Mouse (Mus musculus) left cerebral cortex, postnatal 36 days (tissue): ENCODE measurements around the gene Trp53rkb. TPM values are rescaled to one million over a fixed set of nuclear protein-coding genes. Genes with fewer than 3 reads are reported as not detected.

Experiments used
- DNase-seq, 2 experiments: peaks; one replicate each; pipeline ENCODE4 v3.0.0; 2021 to 2022; ENCODE audit warnings: low spot score in 2 of 2, mixed read lengths in 1 of 2
- intact Hi-C: fragments of 180-260 bp; cut with DNase I; formaldehyde crosslinking; loops from one replicate; pipeline ENCODE4 v1.15.1; 2025
- total RNA-seq, 2 experiments: library from RNA; stranded (reverse); gene quantifications; 2 replicates each; pipeline ENCODE4 v1.2.3; 2021

Trp53rkb gene
- total RNA-seq, 2 experiments from 2014 or later, result 5.7 to 6.5 TPM

DNA sequence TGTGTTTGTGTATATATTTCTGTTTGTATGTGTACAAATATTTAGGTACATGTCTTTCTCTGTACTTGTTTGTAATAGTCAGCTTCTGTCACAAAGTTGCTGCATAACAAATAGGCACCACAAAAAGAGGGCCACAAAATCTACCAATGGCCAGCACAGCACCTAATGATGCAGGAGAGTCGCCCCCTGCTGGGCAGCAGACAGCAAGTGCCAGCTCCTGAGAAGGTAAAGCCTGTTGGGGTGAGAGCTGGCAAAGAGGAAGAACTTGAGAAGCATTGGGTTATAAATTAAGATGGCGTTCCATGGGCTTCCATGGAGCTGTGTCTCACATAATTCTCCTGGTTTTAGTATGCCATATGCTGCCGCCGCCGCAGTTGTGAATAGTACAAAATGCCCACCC lies 593 bp upstream of the Trp53rkb start:
- DNase-seq, result no peak
- intact Hi-C loops, result loop anchor here (2.0 kb wide), 1 partner anchor 1299 kb away; the partner anchor contains the start of gene Trp53rka

DNA sequence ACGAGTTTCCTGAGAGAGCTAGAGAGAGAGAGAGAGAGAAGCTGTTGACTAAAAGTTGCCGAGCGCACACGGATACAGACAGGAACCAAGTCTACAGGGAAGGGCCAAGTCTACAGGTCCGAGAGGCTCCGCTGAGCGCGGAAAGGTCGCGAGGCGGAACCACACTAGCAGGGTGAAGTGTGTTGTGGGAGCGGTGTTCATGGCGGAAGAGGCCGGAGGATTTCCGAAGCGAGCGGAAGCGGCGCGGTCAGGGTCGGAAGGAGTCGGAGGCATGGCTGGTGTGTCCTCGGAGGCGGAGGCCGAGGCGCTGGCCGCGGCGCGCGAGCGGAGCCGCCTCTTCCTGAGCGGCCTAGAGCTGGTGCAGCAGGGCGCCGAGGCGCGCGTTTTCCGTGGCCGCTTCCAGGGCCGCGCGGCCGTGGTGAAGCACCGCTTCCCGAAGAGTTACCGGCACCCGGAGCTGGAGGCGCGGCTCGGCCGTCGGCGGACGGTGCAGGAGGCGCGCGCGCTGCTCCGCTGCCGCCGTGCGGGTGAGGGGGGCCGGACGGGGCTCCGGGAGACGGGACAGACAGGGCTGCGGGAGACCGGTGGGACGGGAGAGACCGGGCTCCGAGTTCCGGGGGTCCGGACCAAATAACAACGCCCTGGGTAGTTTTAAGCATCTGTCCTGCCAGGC lies 1.3 kb downstream of the Trp53rkb start:
- DNase-seq, result peak; percentile 82 to 84
- intact Hi-C loops, result loop anchor here (2.0 kb wide), 1 partner anchor 1301 kb away; the partner anchor contains the start of gene Trp53rka

DNA sequence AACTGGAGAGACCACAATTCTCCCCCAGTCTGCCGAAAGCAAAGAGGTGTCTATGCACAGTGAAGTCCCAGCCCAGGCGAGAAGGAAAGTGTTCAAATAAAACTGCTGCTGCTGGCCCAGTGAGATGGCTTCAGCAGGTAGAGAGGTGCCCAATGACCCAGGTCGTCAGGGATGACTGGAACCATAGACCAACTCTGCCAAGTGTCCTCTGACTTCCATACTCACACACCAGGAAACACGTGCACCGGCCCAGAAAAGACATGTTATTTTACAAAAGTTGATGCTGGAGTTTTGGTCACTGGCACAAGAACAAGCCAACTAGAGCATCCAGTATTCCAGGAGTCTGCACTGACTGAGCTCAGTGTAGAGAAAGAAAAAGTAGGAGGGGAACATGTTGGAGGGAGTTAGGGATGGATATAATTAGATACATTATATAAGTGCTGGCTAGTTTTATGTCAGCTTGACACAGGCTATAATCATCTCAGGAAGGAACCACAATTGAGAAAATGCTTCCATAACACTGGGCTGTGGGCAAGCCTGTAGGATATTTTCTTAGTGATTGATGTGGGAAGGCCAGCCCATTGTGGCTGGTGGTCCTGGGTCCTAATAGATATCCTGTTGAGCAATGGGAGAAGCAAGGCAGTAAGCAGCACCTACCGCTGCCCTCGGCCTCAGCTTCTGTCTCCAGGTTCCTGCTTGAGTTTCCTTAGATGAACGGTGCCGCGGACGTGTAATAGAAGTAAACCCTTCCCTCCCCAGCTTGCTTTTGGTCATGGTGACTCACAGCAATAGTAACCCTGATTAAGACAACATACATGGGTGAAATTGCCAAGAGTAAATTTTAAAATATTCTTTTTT lies 7.5 kb downstream of the Trp53rkb start:
- peak in 1 of 2 experiments; percentile 52 for DNase-seq
- intact Hi-C loops, result no loop called here

DNA sequence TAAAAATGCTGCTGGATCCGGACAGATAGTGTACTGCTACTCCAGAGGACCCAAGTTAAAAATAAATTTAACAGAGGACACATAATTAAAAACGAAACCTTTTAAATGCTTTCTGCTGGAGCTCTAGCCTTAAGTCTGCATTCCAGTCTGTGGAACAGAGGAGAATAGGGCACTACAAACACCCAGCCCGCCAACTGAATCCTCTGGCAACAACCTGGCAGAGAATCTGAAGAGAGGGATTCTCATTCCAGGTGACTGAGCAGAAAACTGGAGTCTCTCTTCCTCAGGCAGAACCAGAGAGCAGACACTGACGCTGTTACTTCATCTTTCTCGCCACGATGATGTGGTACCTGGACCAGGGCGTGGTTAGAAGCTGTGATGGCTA lies 8.1 kb downstream of the Trp53rkb start:
- no peak for DNase-seq
- intact Hi-C loops, result no loop called here

DNA sequence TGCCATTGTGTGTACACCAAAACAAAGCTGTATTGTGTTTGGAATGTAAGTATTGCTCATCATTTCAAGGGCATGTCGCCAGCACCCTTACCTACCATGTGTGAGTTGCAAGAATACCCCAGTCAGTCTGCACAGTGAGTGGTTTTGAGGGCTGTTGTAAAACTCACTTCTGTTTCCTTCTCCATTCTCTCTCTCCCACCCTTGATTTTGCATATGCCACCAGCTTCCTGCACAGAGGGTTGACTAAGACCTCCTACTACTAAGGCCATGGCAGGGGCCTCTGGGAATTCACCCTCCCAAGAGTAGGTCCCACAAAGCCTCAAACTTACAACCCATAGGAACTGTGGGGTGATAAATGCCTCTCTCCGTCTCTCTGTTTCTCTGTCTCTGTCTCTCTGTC lies 9.1 kb downstream of the Trp53rkb start:
- DNase-seq, result no peak
- intact Hi-C loops, result no loop called here

DNA sequence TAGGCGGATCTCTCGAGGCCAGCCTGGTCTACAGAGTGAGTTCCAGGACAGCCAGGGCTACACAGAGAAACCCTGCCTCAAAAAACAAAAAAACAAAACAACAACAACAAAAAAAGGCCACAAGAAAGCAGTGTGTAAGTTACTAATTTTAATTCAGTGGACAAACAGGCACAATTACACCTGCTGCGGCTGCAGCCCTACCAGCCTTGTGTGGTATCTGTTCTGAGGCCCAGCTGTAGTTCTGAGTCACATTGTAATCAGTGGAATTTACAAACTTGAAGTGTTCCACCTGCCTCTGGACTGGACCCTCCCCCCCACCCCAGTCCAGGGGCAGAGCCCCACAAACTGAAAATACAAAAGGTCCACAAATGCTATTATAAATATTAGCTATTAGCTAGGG lies 11.0 kb downstream of the Trp53rkb start:
- intact Hi-C loops, result no loop called here
- no peak for DNase-seq

DNA sequence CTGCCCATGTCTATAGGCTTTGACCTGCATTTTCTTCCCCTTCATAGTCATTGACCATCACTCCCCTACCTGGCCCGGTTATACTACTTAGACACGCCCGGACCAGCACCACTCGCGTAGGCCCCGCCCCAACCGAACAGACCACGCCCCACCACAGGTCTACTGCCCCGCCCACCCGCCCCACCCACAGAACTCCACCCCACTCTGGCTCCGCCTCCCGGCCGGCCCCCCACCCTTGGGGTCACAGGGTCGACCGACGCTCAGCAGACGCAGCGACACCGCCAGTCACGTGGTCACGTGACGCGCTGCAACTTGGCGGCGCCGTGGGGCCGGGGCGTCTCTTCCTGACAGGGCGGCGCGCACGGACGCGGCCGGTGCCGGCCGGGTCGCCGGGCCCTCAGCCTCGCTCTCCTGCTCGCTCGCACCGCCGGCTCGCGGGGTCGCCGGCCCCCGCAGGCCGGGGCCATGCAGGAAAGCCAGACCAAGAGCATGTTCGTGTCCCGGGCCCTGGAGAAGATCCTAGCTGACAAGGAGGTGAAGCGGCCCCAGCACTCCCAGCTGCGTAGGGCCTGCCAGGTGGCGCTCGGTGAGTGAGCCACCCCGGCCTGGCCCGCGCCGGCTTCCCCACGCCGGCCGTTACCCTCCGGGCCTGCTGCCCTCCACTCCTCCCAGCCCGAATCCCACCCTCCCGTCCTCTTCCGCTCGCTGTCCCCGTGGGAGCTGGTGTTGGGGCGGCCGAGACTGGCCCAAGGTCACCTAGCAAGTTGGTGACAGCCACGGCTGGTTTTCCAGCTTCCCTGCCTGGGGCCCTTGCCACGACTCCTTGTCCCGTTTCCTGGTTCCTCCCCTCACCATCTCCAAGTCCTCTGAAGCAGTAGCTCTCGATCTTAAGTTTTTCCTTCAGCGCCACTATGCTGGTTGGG lies 13.2 kb downstream of the Trp53rkb start, which contains the start of gene Arfgef2:
TSS of gene Arfgef2 (plus strand) at position 339 of the 923 bp plus-strand sequence.
- peak; percentile 87 to 88 for DNase-seq
- intact Hi-C loops, result no loop called here

DNA sequence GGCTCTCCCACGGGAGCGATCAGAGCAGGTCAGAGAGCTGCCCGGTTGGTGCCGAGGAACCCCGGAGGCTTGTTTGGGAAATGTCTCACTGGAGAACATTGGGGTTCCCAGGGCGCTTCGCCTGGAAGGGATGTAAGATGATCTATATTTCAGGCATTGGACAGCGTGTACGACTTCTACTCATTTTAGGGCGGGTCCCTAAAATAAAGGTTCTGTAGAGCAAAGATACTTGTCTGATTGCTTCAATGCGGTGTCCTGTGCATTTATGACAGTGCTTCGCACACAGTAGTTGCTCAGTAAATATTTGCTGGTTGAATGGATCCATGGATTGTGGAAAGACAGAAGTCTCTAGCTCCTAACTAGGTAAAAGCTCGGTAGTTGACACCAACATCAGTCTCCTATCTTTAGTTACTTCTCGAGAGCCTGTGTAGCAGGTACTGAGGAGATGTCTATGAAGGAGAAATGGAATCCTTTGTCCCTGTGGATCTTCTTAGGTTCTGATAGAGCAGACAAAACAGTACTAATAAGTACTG lies 13.9 kb downstream of the Trp53rkb start:
- DNase-seq, result no peak
- intact Hi-C loops, result no loop called here

DNA sequence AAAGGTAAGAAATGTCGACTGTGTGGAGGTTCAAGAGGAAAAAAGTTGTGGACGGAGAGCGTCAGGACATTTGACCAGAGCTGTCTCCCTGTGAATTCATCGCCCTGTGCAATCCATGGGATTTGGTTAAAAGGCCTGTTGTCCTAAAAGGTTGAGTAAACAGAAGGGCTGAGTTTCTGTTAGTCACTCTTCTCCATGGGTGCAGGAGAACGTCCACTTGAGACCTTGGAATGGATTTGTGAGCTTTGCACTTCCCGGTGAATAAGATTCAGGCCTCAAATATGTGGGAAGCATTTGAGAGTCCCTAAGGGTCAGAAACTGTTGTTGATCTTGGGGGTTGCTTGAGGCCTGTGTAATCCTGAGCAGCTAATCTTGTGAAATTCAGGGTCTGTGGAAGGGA lies 14.5 kb downstream of the Trp53rkb start:
- intact Hi-C loops, result no loop called here
- DNase-seq, result no peak

DNA sequence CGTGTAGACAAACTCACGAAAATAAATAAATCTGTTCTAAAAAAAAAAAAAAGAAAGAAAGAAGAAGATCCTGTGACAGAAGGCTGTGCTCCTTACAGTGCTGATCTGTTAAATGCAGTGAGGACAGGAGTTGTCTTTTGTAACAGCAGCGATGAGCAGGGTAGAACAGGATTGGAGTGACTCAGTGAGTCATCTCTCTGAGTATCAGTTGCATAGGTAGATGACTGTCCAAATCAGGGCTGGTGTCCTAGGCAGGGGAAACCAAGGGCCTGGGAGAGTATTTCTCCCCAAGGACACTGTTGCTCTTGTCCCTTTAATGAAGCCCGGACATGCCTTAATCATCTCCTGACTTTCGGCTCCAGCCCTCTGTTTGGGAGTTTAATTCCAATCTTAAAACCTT lies 17.2 kb downstream of the Trp53rkb start:
- no peak for DNase-seq
- intact Hi-C loops, result no loop called here

DNA sequence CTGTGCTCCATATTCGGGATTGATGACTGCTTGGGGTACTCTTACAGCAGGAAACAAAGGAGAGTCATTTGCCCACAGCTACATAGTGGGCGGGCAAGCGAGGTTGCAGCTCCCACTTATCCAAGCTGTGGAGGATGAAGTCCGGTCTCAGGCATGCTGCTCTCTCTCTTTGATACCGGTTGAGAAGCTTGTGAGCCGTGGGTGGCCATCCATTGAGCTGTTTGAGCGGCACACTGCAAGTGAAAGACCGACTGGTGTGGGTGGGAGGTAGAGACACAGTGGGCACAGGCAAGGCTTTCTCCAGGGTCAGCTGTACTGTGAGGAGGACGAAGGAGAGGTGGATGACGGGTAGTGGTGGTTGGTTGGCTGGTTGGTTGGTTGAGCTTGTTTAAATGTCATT lies 18.5 kb downstream of the Trp53rkb start:
- DNase-seq, result peak in 1 of 2 experiments; percentile 40
- intact Hi-C loops, result no loop called here

DNA sequence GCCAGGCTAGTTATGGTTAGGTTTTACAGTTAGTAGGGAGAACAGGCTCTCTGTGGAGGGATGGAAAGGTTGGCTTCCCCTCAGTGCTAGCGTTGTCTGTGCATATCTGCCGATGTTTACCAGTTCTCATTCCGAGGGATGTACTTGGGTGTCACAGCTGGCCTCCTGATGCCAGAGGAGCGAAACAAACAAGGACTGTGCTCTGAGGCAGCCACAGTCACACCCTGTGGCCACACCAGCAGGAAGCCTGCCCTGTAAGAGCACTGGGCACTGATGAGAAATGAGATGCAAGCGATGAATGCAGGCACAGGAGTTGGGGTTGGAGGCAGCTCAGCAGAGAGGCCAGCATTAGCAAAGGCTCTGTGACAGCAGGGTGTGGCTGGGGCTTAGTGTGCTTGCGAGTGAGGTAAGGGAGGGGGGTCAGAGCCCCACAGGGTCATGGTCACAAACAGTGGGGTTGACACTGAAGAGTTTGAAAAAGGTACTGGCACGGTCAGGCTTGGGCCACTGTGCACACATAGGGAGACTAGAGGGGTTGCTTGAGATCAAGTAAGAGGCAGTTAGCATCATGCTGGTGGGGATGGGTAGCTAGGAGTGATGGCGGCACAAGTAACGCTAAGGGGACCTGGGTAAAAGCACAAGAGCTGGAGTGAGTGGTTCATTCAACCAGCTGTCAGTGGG lies 26.3 kb downstream of the Trp53rkb start:
- DNase-seq, result no peak

DNA sequence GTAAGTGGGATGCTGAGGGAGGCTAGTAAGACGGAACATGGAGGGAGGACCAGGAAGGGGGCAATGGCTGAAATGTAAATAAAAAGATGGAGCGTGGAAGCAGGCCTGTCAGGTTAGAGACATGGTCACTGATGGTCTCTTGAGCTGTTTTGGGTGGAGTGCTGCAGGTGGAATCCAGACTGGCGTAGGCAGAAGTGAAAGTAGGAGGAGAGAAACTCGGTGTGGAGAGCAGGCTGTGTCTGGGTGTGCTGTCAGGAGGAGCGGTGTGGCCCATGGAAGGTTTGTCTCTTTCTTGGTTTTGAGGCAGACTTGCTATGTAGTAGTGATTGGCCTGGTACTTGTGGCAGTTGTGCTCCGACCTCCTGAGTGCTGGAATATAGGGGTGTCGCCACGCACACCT lies 27.5 kb downstream of the Trp53rkb start:
- intact Hi-C loops, result no loop called here
- no peak for DNase-seq

More for the DNA sequence above, 26.3 kb downstream of the Trp53rkb start:
- intact Hi-C loops, result no loop called here

DNA sequence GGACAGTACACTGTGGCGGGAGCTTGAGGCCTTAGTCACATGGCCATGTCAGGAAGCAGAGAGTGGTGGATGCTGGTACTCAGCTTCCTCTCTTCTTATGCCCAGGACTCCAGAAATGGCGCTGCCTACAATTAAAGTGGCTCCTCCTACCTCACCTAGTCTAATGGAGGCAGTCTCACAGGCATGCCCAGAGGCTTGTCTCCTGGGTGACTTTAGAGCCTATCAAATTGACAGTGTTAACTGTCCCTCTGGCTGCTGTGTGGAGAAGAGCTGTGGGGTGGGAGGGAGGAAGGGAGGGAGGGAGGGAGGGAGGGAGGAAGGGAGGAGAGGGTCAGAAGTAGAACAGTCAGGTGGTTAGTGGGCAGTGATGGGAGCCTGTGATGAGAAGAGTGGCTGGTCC lies 28.5 kb downstream of the Trp53rkb start:
- no peak for DNase-seq
- intact Hi-C loops, result no loop called here

DNA sequence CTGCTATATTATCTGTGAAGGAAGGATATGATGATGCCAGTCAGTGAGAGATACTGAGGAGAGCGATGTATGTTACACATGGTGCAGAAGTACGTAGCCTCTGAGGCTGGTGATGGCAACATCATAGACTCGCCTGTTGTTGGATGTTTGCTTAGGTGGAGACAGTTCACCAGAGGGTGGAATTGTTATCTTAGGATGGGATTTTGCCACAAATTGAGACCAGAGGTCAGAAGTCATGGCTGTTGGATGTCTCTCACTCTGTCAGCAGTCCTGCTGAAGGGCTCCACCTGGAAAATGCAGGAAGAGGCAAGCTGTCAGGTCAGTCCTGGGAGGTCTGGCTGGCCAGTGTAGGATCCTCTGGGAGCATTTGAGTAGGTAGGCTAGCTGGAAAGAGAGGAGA lies 29.1 kb downstream of the Trp53rkb start:
- intact Hi-C loops, result no loop called here
- no peak for DNase-seq

DNA sequence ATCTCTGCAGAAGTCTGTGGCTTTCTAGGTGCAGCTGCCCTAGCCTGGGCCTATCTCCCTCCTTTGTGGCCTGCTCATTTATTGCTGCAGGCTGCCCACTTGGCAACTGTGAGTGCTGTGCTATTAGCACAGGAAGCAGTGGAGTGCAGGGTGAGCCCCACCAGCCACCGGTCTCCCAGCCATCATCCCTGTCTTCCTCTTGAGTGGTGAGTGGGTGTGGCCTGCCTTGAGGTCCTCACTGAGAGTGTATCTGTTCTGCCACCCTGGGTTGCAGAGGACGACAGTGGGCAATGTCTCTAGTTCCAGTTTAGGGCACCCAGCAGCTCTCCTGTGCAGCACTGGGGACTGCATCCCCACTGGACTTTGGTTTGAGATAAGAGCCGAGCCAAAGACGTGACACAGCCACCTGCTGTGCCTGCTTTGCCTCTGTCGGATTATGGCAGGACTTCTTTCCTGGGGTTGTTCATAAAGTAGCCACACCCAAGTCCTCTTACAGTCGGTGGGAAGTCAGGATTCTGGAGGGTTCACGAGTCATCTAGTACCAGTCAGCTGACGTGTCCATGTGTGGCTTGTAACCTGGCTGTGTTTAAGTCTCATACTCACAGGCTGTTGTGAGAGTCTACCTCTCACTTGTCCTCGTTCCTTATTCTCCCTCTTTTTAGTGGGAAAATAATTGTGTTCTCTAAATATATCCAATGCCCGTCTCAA lies 29.9 kb downstream of the Trp53rkb start:
- intact Hi-C loops, result no loop called here
- DNase-seq, result no peak

DNA sequence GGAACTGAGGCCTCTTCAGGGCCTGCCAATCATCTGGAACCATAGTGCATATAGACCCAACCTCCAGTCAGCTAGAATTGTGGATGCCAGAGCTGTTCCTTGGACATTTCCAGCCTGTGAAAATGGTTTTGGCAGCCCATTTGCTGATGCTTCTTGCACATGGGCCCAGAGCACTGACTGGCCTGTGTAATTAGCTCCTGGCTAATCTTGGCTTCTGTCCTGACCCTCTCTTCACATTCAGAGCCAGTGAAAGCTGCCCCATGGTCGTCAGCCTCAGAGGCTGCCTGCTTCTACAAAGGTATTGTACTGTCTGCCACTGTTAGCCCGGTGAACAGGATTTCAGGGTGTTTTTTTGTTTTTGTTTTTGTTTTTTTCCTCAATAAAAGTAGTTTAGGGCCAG lies 30.6 kb downstream of the Trp53rkb start:
- DNase-seq, result no peak

DNA sequence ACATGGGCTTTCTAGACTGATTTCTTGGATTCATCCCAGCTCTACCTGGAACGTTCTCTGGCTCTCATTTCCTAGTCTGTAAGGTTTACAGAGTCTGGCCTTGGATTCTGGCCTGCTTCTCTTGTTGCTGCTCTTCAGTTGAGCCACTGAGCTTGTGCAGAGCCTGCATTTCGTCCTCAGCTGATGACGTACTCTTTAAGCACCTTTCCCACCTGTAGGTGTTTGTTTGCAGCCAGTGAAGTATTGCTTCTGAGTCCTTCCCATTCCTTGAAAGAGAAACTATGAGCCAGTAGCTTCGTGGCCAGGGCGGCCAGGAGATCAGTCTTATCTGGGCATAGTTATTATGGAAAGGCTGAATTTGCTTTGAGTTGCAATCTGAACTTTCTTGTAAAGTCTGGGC lies 32.1 kb downstream of the Trp53rkb start:
- no peak for DNase-seq
- intact Hi-C loops, result no loop called here

More for the DNA sequence above, 30.6 kb downstream of the Trp53rkb start:
- intact Hi-C loops, result no loop called here
